Mouse (Mus musculus): ENCODE data around the gene Smim17.
"Not testable (repeated sequence)": the region's sequence is repeated elsewhere in the genome, so short reads cannot be mapped to it uniquely, and the experiment has no call there.

Smim17 gene

DNA sequence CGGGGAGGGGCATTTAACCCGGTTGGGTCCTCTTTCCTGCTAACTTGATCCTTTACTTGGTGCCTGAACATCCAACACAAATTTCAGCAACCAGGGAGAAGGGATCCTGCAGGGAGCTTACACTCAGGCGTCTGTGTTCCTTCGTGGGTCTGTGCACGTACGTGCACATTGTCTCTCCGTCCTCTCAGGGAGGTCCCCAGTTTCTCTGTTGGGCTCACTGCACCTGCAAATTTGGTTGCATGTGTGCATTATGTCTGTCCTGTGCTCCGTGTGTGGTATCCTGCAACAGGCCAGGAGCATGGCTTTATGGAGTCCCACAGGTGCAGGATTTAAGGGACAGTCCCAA, 16.9 kb downstream of the Smim17 start:
- no peak for DNase-seq

DNA sequence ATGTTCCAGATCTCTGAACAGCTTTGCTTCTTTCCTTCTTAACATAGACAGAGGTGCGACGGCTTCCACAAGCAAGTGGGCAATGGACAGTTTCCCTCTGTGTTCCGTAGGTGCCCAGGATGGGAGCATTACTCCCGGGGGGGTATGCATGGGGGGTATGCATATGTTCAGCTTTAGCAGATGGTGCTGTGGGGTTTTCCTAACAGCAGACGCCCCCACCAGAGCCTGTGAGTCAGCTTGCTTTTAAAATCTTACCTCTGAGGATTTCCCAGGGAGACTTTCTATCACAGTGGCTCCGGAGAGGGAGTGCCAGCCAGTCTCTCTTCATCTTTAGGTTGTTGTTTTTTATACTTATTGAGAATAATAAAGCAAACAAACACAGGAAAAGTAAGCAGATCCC, 21.4 kb downstream of the Smim17 start:
- DNase-seq, result no peak

DNA sequence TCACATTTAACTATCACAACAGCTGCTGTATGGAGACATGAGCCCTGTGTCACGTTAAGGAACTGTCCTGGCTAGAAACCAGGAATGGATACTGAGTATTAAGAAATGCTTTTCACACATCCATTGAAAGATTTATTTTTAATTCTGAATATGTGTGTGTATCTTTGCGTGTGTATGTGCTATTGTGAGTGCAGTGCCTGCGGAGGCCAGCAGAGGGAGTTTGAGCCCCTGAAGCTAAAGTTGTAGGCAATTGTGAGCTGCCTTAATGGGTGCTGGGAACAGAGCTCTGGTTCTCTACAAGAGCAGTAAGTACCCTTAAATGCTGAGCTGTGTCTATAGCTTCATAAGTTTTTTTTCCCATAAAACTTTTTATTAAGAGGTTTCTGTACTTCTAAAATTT, 30.9 kb downstream of the Smim17 start:
- DNase-seq, result no peak

DNA sequence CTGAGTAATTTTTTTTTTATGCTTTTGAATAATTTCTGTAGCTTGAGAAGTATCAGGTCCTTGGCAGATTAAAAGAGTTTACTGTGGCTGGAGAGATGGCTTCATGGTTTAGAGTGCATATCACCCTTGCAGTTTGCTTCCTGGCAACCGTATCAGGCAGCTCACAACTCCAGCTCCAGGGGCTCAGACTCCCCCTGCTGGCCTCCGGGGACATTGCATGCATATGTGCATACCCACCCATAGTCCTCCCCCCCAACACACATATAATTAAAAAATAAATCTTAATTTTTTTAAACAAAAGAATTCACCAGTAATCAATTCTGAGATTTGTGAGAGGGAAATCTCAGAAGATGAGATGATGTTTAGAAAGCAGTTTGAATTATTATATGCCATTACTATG, 31.8 kb downstream of the Smim17 start:
- DNase-seq, result peak; percentile 20 to 44

DNA sequence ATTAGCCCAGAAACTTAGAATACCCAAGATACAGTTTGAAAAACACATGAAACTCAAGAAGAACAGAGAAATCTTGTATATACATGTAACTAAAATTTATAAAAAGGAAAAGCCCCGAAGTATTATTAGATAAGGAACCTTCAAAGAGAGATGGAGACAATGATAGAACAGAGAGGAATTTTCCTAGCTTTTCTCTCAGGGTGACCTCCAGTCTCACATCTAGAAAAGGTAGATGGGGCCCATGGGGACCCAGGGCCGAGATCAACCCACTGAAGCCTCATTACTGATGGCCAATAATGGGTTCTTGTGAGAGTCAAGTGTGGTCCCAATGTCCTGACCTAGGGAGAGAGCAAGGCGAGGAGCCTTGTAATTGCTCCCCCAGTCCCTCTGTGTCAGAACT, 39.9 kb downstream of the Smim17 start, which contains the start of gene Olfr1344:
Gene Olfr1344 (plus strand): TSS at position 301 of the 400 bp plus-strand sequence.
- no peak for DNase-seq

GRCm38 (mm10) chr7:6441173-6441572, 42.7 kb downstream of the Smim17 start:
- no peak for DNase-seq

DNA sequence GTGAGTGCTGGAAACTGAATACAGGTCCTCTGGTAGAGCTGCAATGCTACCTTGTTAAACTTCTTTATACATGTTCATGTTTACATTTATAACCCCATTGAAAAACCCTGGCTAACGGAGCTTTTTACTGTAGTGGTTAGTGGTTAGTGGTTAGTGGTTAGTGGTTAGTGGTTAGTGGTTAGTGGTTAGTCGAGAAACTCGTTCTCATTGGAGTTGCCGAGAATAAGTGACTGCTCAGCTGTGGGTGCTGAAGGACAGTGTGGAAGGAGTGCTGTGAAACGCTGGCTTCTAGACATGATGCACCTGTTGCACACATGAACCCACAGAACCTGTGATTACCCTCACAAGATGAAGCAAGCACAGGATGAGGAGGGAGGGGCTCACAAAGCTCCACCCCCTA, 49.3 kb downstream of the Smim17 start:
- DNase-seq, result no peak

- no peak for DNase-seq
Observed at GRCm38 (mm10) chr7:6455868-6456267, 57.4 kb downstream of the Smim17 start, which contains the start of gene Olfr1336. Gene Olfr1336, plus strand, starts transcription at chr7:6456168.

DNA sequence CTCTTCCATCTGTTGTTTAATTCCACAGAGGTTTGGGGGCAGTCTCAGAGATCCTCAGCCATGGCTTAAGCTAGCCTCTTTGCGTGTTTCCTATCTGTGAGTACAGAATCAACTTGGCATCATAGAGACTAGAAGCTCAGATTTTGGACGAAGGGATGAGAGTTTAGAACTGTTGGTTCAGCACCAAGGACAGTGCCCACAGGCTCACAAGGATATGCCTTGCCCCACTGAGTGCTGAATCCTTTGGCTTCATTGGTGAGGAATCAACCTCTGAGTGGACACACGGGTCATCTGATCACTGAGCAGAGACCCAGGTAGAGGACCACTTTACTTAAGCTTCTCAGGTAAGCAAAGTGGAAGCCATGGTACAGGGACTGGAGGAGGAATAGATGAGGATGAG, 57.9 kb downstream of the Smim17 start:
- no peak for DNase-seq

GRCm38 (mm10) chr7:6466951-6467350, 68.4 kb downstream of the Smim17 start, which contains the start of gene Olfr1346:
Gene Olfr1346, plus strand, starts transcription at chr7:6467101.
- DNase-seq, result no peak

- DNase-seq, result not testable (repeated sequence)
Observed at GRCm38 (mm10) chr7:6477633-6478032, 79.1 kb downstream of the Smim17 start.

Data from cerebellum, postnatal 14 days (tissue).